ENCODE assay signal across 9 mouse cellular contexts in genomic region chr14:5070611-5071490, GRCm38 (mm10). TPM values are rescaled to one million over a fixed set of nuclear protein-coding genes. Genes with fewer than 3 reads are reported as not detected.
DNase-seq lines count a peak whose midpoint lies in the region; ATAC-seq lines count a peak whose summit lies in the region.
"Not testable (repeated sequence)": the region's sequence is repeated elsewhere in the genome, so short reads cannot be mapped to it uniquely, and the experiment has no call there.
"Had no signal": no experiment of that assay in that cellular context is flagged by ENCODE, and none has a peak within 500 bp of the region (broad histone marks: within the 10 kb centered on the region; RNA-seq: fewer than 3 reads in every experiment).

Gene Gm8281, plus strand, starts transcription at chr14:5071040.

- peak within 1 kb of the TSS; percentile 78 for H3K27ac ChIP-seq in brown adipose tissue, adult 24 weeks (replicated peaks; ENCODE audit: low read depth, low read length)
- H3K27ac ChIP-seq in forebrain, embryonic 11.5 days (ENCODE audit: low read depth, low read length); liver, embryonic 15.5 days (replicated peaks); stomach, embryonic 16.5 days (ENCODE audit: low read length): not testable (repeated sequence)
- H3K27ac ChIP-seq in hindbrain, embryonic 13.5 days, result peak within 1 kb of the TSS; percentile 44; the same call in 1 of the 2 replicates

- 5% methylated on average over 17 of the region's 63 CpGs for WGBS in forebrain, embryonic 11.5 days
- WGBS in hindbrain, embryonic 13.5 days, result 2% methylated on average over 18 of the region's 63 CpGs
- WGBS in liver, embryonic 15.5 days (ENCODE audit: insufficient replicate concordance), result 4% methylated on average over 40 of the region's 63 CpGs
- 5% methylated on average over 26 of the region's 63 CpGs for WGBS in stomach, embryonic 16.5 days

- DNase-seq in forebrain, embryonic 11.5 days (ENCODE audit: low spot score), result peak; percentile 64
- DNase-seq in heart, adult 9 months (ENCODE audit: low spot score in 2 of 2), result peak; percentile 0 to 13
- DNase-seq in kidney, postnatal 14 days, result peak; percentile 0
- peak; percentile 39 for DNase-seq in neural tube, embryonic 10.5 days (ENCODE audit: extremely low spot score, low spot score)

- peak within 1 kb of the TSS; percentile 46 for H3K4me2 ChIP-seq in forebrain, embryonic 11.5 days (ENCODE audit: low read depth, low read length, severe bottlenecking)
- peak within 1 kb of the TSS; percentile 53 for H3K4me2 ChIP-seq in hindbrain, embryonic 13.5 days
- H3K4me2 ChIP-seq in liver, embryonic 15.5 days, result peak within 1 kb of the TSS; percentile 23; the same call in 1 of the 2 replicates
- H3K4me2 ChIP-seq in stomach, embryonic 16.5 days (ENCODE audit: low read depth, low read length), result peak within 1 kb of the TSS; percentile 60

- H3K9me3 ChIP-seq in forebrain, embryonic 11.5 days (ENCODE audit: control insufficient read depth, low read length); hindbrain, embryonic 13.5 days; liver, embryonic 15.5 days (replicated peaks); stomach, embryonic 16.5 days (replicated peaks; ENCODE audit: control insufficient read depth, low read length): not testable (repeated sequence)

- peak within 1 kb of the TSS; percentile 61 for H3K9ac ChIP-seq in forebrain, embryonic 11.5 days (ENCODE audit: low read length)
- peak within 1 kb of the TSS; percentile 70 for H3K9ac ChIP-seq in hindbrain, embryonic 13.5 days
- H3K9ac ChIP-seq in liver, embryonic 15.5 days, result not testable (repeated sequence)
- peak within 1 kb of the TSS; percentile 56 for H3K9ac ChIP-seq in stomach, embryonic 16.5 days (ENCODE audit: low read length)

- H3K4me1 ChIP-seq in brown adipose tissue, adult 24 weeks (ENCODE audit: control insufficient read depth, insufficient read depth, insufficient read length, low read length); forebrain, embryonic 11.5 days (replicated peaks; ENCODE audit: control insufficient read depth, insufficient read depth, low read length); hindbrain, embryonic 13.5 days (replicated peaks); liver, embryonic 15.5 days (replicated peaks); stomach, embryonic 16.5 days (ENCODE audit: control insufficient read depth, insufficient read depth, low read length): not testable (repeated sequence)

- H3K36me3 ChIP-seq in forebrain, embryonic 11.5 days (ENCODE audit: control insufficient read depth, insufficient read depth, low read length); hindbrain, embryonic 13.5 days; liver, embryonic 15.5 days (replicated peaks); stomach, embryonic 16.5 days (ENCODE audit: control insufficient read depth, insufficient read depth, low read length): not testable (repeated sequence)

- not testable (repeated sequence) for H3K27me3 ChIP-seq in forebrain, embryonic 11.5 days (ENCODE audit: control insufficient read depth, insufficient read depth, low read length); hindbrain, embryonic 13.5 days; liver, embryonic 15.5 days; stomach, embryonic 16.5 days (ENCODE audit: control insufficient read depth, insufficient read depth, low read length)

- H3K4me3 ChIP-seq in brown adipose tissue, adult 24 weeks (ENCODE audit: insufficient read depth, low read depth, low read length), result peak within 1 kb of the TSS; percentile 38
- peak within 1 kb of the TSS; percentile 36 for H3K4me3 ChIP-seq in forebrain, embryonic 11.5 days (ENCODE audit: low read depth, low read length)
- peak within 1 kb of the TSS; percentile 48 for H3K4me3 ChIP-seq in hindbrain, embryonic 13.5 days
- not testable (repeated sequence) for H3K4me3 ChIP-seq in liver, embryonic 15.5 days (replicated peaks)
- peak within 1 kb of the TSS; percentile 41 for H3K4me3 ChIP-seq in stomach, embryonic 16.5 days (replicated peaks; ENCODE audit: low read length)

- not testable (repeated sequence) for ATAC-seq in forebrain, embryonic 11.5 days (replicated peaks; ENCODE audit: low FRiP score); hindbrain, embryonic 13.5 days (ENCODE audit: low FRiP score); liver, embryonic 15.5 days (ENCODE audit: insufficient read depth); stomach, embryonic 16.5 days (ENCODE audit: insufficient read depth, low FRiP score)

RNA-seq across cellular contexts. Expression of gene Gm8281, which starts in this region (rescaled TPM):
- not detected in 2 replicates for polyA plus RNA-seq in brown adipose tissue, adult 24 weeks (2012; ENCODE audit: insufficient read depth, insufficient read length, missing spikeins)
- 2.2 and 2.6 TPM in 2 replicates for polyA plus RNA-seq in forebrain, embryonic 11.5 days (2014; fragmentation: Nextera tagmentation; extraction: Ambion mirVana)
- polyA plus RNA-seq in hindbrain, embryonic 13.5 days (2015; fragmentation: Nextera tagmentation; extraction: Ambion mirVana), result 8.3 and 8.5 TPM in 2 replicates
- not detected in 2 replicates for polyA plus RNA-seq in liver, embryonic 15.5 days (2015; fragmentation: Nextera tagmentation; extraction: Ambion mirVana)
- 0.79 and 1.1 TPM in 2 replicates for polyA plus RNA-seq in stomach, embryonic 16.5 days (2015; fragmentation: Nextera tagmentation; extraction: Ambion mirVana)
- polyA plus RNA-seq: erythroblast, embryonic 14.5 days had no signal

Comparison
In these comparisons a context has a peak if more than half of its experiments do, and no peak if none do; other contexts are left out.
1. DNase-seq: peak in every context shown above with its lines; median percentile 64 in forebrain, embryonic 11.5 days; 39 in neural tube, embryonic 10.5 days; 6 in heart, adult 9 months; 0 in kidney, postnatal 14 days.